ENCODE assay signal across 9 mouse cellular contexts in the genomic region with DNA sequence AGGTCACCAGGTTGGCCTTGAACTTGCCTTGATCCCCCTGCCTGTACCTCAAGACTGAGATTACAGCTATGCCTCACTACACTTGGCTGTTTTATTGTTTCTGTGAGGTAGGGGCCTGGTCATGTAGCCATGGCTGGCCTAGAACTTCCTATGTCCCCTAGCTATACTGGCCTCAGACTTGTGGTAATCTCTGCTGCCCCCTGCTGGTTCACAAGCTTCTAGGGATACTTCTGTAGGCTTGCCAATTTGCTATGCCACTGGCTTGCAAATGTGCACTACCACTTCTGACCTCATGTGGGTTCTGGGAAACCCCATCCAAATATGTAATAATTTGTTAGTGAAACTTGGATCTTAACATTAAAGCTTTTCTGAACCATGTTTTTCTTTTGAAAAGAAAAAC.
A peak's percentile ranks its signal among the peaks of the same experiment; 100 is the strongest.
DNase-seq lines count a peak whose midpoint lies in the region; ATAC-seq and TF ChIP-seq lines count a peak whose summit lies in the region.
"Had no signal": no experiment of that assay in that cellular context is flagged by ENCODE, and none has a peak within 500 bp of the region (broad histone marks: within the 10 kb centered on the region; RNA-seq: fewer than 3 reads in every experiment).

No protein-coding gene starts in this region.

- no peak overlapping the region for H3K4me2 ChIP-seq in heart, embryonic 11.5 days
- H3K4me2 ChIP-seq in intestine, embryonic 14.5 days (ENCODE audit: low read length) = no peak overlapping the region
- no peak overlapping the region for H3K4me2 ChIP-seq in stomach, embryonic 16.5 days (ENCODE audit: low read depth, low read length)
- H3K4me2 ChIP-seq: stomach, embryonic 15.5 days had no signal

- no peaks in the 10 kb centered on the region for H3K27me3 ChIP-seq in heart, embryonic 11.5 days (ENCODE audit: control insufficient read depth, insufficient read depth, low read length)
- H3K27me3 ChIP-seq in cerebellum, adult 2 months (ENCODE audit: control insufficient read depth, insufficient read depth, low read length) = no peaks in the 10 kb centered on the region
- no peaks in the 10 kb centered on the region for H3K27me3 ChIP-seq in intestine, embryonic 14.5 days (replicated peaks; ENCODE audit: control insufficient read depth, insufficient read depth, low read length)
- no peaks in the 10 kb centered on the region for H3K27me3 ChIP-seq in stomach, embryonic 16.5 days (ENCODE audit: control insufficient read depth, insufficient read depth, low read length)
- H3K27me3 ChIP-seq: stomach, embryonic 15.5 days had no signal

- TF ChIP-seq POLR2A in cerebellum, adult 2 months (IDR thresholded peaks at IDR 0.05; ENCODE audit: borderline replicate concordance, insufficient read depth, low read length) = no peak

- DNase-seq in heart, adult 11 months = peak; percentile 97
- DNase-seq in cerebellum, adult 2 months = peak; percentile 9 to 22
- DNase-seq in gastrocnemius, adult 2 months = peak; percentile 78
- DNase-seq in intestine, embryonic 14.5 days (ENCODE audit: low spot score) = peak; percentile 71
- DNase-seq in left cerebral cortex, postnatal 36 days (ENCODE audit: low spot score in 2 of 2) = peak; percentile 25 to 47
- DNase-seq in natural killer cell, adult 2 months (ENCODE audit: low spot score in 2 of 2) = peak; percentile 42 to 64

- no peak overlapping the region for H3K4me3 ChIP-seq in heart, embryonic 11.5 days (ENCODE audit: low read depth, low read length)
- H3K4me3 ChIP-seq in cerebellum, adult 2 months (replicated peaks; ENCODE audit: insufficient read depth, low read depth, low read length) = no peak overlapping the region
- no peak overlapping the region for H3K4me3 ChIP-seq in gastrocnemius, adult 2 months
- H3K4me3 ChIP-seq in intestine, embryonic 14.5 days (ENCODE audit: low read depth, low read length) = no peak overlapping the region
- H3K4me3 ChIP-seq in stomach, embryonic 16.5 days (replicated peaks; ENCODE audit: low read length) = no peak overlapping the region
- H3K4me3 ChIP-seq: stomach, embryonic 15.5 days had no signal

- ATAC-seq in heart, embryonic 11.5 days (replicated peaks; ENCODE audit: insufficient number of reproducible peaks, low FRiP score, low TSS enrichment) = no peak; the same call in 1 of the 2 replicates
- ATAC-seq in intestine, embryonic 14.5 days (replicated peaks; ENCODE audit: low FRiP score, low TSS enrichment, low read depth) = no peak
- ATAC-seq in stomach, embryonic 16.5 days (ENCODE audit: insufficient read depth, low FRiP score) = 0 out of 2 replicates have a peak, but pooled peaks have one; percentile 25

- TF ChIP-seq CTCF in cerebellum, adult 2 months (IDR thresholded peaks at IDR 0.05; ENCODE audit: borderline replicate concordance, insufficient read depth, low read depth, low read length) = peak; percentile 45; the same call in 1 of the 2 replicates
- peak; percentile 81 for TF ChIP-seq CTCF in gastrocnemius, adult 2 months (IDR thresholded peaks at IDR 0.05)

- H3K9ac ChIP-seq in heart, embryonic 11.5 days (ENCODE audit: low read depth, low read length) = no peak overlapping the region
- H3K9ac ChIP-seq in intestine, embryonic 14.5 days (ENCODE audit: low read length) = no peak overlapping the region
- H3K9ac ChIP-seq in stomach, embryonic 16.5 days (ENCODE audit: low read length) = no peak overlapping the region
- H3K9ac ChIP-seq: stomach, embryonic 15.5 days had no signal

- H3K4me1 ChIP-seq in heart, embryonic 11.5 days (ENCODE audit: control insufficient read depth, insufficient read depth, low read length) = no peaks in the 10 kb centered on the region
- H3K4me1 ChIP-seq in cerebellum, adult 2 months (ENCODE audit: control insufficient read depth, insufficient read depth, low read length) = no peaks in the 10 kb centered on the region
- no peaks in the 10 kb centered on the region for H3K4me1 ChIP-seq in intestine, embryonic 14.5 days (replicated peaks; ENCODE audit: control insufficient read depth, insufficient read depth, low read length)
- no peaks in the 10 kb centered on the region for H3K4me1 ChIP-seq in stomach, embryonic 16.5 days (ENCODE audit: control insufficient read depth, insufficient read depth, low read length)
- H3K4me1 ChIP-seq: stomach, embryonic 15.5 days had no signal

- H3K36me3 ChIP-seq in heart, embryonic 11.5 days (ENCODE audit: control insufficient read depth, insufficient read depth, low read length) = peaks cover 11% of the 10 kb centered on the region
- peaks cover 11% of the 10 kb centered on the region for H3K36me3 ChIP-seq in intestine, embryonic 14.5 days (ENCODE audit: control insufficient read depth, insufficient read depth, low read length)
- no peaks in the 10 kb centered on the region for H3K36me3 ChIP-seq in stomach, embryonic 16.5 days (ENCODE audit: control insufficient read depth, insufficient read depth, low read length)

- no peaks in the 10 kb centered on the region for H3K9me3 ChIP-seq in heart, embryonic 11.5 days (replicated peaks; ENCODE audit: control insufficient read depth, low read length)
- no peaks in the 10 kb centered on the region for H3K9me3 ChIP-seq in intestine, embryonic 14.5 days (ENCODE audit: control insufficient read depth, low read length)
- H3K9me3 ChIP-seq in stomach, embryonic 16.5 days (replicated peaks; ENCODE audit: control insufficient read depth, low read length) = no peaks in the 10 kb centered on the region
- H3K9me3 ChIP-seq: stomach, embryonic 15.5 days had no signal

- H3K27ac ChIP-seq in heart, embryonic 11.5 days (ENCODE audit: low read depth, low read length) = no peak overlapping the region
- no peak overlapping the region for H3K27ac ChIP-seq in cerebellum, adult 2 months (ENCODE audit: insufficient read depth, low read length)
- no peak overlapping the region for H3K27ac ChIP-seq in gastrocnemius, adult 2 months
- H3K27ac ChIP-seq in intestine, embryonic 14.5 days (ENCODE audit: low read depth) = no peak overlapping the region
- no peak overlapping the region for H3K27ac ChIP-seq in stomach, embryonic 16.5 days (ENCODE audit: low read length)
- H3K27ac ChIP-seq: stomach, embryonic 15.5 days had no signal

- intact Hi-C loops in gastrocnemius, adult 2 months (cut with DNase I) = loop anchor here (2.0 kb wide), 1 partner anchor 190 kb away; no protein-coding TSS in a partner anchor
- intact Hi-C loops in left cerebral cortex, postnatal 36 days (cut with DNase I) = no loop called here

Comparison
In these comparisons a context has a peak if more than half of its experiments do, and no peak if none do; other contexts are left out.
1. DNase-seq: peak in every context shown above with its lines; median percentile 97 in heart, adult 11 months; 78 in gastrocnemius, adult 2 months; 71 in intestine, embryonic 14.5 days; 53 in natural killer cell, adult 2 months; 36 in left cerebral cortex, postnatal 36 days; 16 in cerebellum, adult 2 months.